Mouse (Mus musculus): ENCODE results near the gene Igfbp2. TPM values are rescaled to one million over a fixed set of nuclear protein-coding genes. Genes with fewer than 3 reads are reported as not detected.

Gene Igfbp2
- polyA plus RNA-seq, 1 experiment from 2014 or later = 93.5 TPM

- Histone ChIP-seq H3K9ac (peak overlapping the region; percentile 89), H3K4me2 (peak overlapping the region; percentile 78), H3K27me3 (replicated peaks) (no peaks in the 10 kb centered on the region), H3K27ac (ENCODE audit: poor library complexity, severe bottlenecking) (peak overlapping the region; percentile 91), H3K36me3 (no peaks in the 10 kb centered on the region), H3K9me3 (replicated peaks) (no peaks in the 10 kb centered on the region), H3K4me3 (peak overlapping the region; percentile 80), H3K4me1 (replicated peaks) (peaks cover 28% of the 10 kb centered on the region)
- no peak for ATAC-seq (ENCODE audit: insufficient number of reproducible peaks, low FRiP score)
- WGBS = under 1% methylated on average over 16 of the region's 16 CpGs
These were observed 48.8 kb downstream of the Igfbp2 start for GRCm38 (mm10) chr1:72873078-72873477.

GRCm38 (mm10) chr1:72873511-72874286 is 49.4 kb downstream of the Igfbp2 start:
- H3K4me2 ChIP-seq = peak overlapping the region; percentile 78
- H3K9ac ChIP-seq = peak overlapping the region; percentile 89
- H3K4me1 ChIP-seq (replicated peaks) = peaks cover 33% of the 10 kb centered on the region
- H3K27me3 ChIP-seq (replicated peaks) = no peaks in the 10 kb centered on the region
- no peaks in the 10 kb centered on the region for H3K36me3 ChIP-seq
- peak overlapping the region; percentile 80 for H3K4me3 ChIP-seq
- no peak for ATAC-seq (ENCODE audit: insufficient number of reproducible peaks, low FRiP score)
- no peaks in the 10 kb centered on the region for H3K9me3 ChIP-seq (replicated peaks)
- WGBS = under 1% methylated on average over 43 of the region's 43 CpGs
- peak overlapping the region; percentile 91 for H3K27ac ChIP-seq (ENCODE audit: poor library complexity, severe bottlenecking)

GRCm38 (mm10) chr1:72874287-72875211 is 50.2 kb downstream of the Igfbp2 start, which contains the start of gene Igfbp5:
Gene Igfbp5, minus strand, starts transcription at chr1:72874884.
- Histone ChIP-seq H3K27me3 (replicated peaks) (no peaks in the 10 kb centered on the region), H3K4me3 (peak within 1 kb of the TSS; percentile 80), H3K9ac (peak within 1 kb of the TSS; percentile 89), H3K36me3 (no peaks in the 10 kb centered on the region), H3K4me2 (peak within 1 kb of the TSS; percentile 78), H3K4me1 (replicated peaks) (peaks cover 29% of the 10 kb centered on the region), H3K9me3 (replicated peaks) (no peaks in the 10 kb centered on the region), H3K27ac (ENCODE audit: poor library complexity, severe bottlenecking) (peak within 1 kb of the TSS; percentile 91)
- peak; percentile 74 for ATAC-seq (ENCODE audit: insufficient number of reproducible peaks, low FRiP score)
- under 1% methylated on average over 38 of the region's 38 CpGs for WGBS

- Histone ChIP-seq H3K9me3 (replicated peaks) (no peaks in the 10 kb centered on the region), H3K27me3 (replicated peaks) (no peaks in the 10 kb centered on the region), H3K4me2 (peak overlapping the region; percentile 78), H3K36me3 (no peaks in the 10 kb centered on the region), H3K4me1 (replicated peaks) (peaks cover 25% of the 10 kb centered on the region), H3K9ac (no peak overlapping the region), H3K4me3 (no peak overlapping the region), H3K27ac (ENCODE audit: poor library complexity, severe bottlenecking) (0 out of 2 replicates have a peak overlapping the region, but pooled peaks have one; percentile 91)
- WGBS = 9% methylated on average over 3 of the region's 3 CpGs
- ATAC-seq (ENCODE audit: insufficient number of reproducible peaks, low FRiP score) = no peak
These were observed 51.4 kb downstream of the Igfbp2 start for GRCm38 (mm10) chr1:72875708-72876107.

- ATAC-seq (ENCODE audit: insufficient number of reproducible peaks, low FRiP score) = no peak
- 52% methylated on average over 3 of the region's 3 CpGs for WGBS
- H3K9me3 ChIP-seq (replicated peaks) = no peaks in the 10 kb centered on the region
- H3K27ac ChIP-seq (ENCODE audit: poor library complexity, severe bottlenecking) = no peak overlapping the region
- H3K4me1 ChIP-seq (replicated peaks) = peaks cover 25% of the 10 kb centered on the region
- H3K4me2 ChIP-seq = no peak overlapping the region
- no peaks in the 10 kb centered on the region for H3K27me3 ChIP-seq (replicated peaks)
- no peak overlapping the region for H3K4me3 ChIP-seq
- H3K9ac ChIP-seq = no peak overlapping the region
- H3K36me3 ChIP-seq = no peaks in the 10 kb centered on the region
These were observed 51.8 kb downstream of the Igfbp2 start for GRCm38 (mm10) chr1:72876111-72876510.

GRCm38 (mm10) chr1:72877892-72878291 is 53.6 kb downstream of the Igfbp2 start:
- no peak overlapping the region for H3K4me3 ChIP-seq
- peaks cover 25% of the 10 kb centered on the region for H3K4me1 ChIP-seq (replicated peaks)
- peak; percentile 67; the same call in 1 of the 2 replicates for ATAC-seq (ENCODE audit: insufficient number of reproducible peaks, low FRiP score)
- no peak overlapping the region for H3K27ac ChIP-seq (ENCODE audit: poor library complexity, severe bottlenecking)
- H3K9me3 ChIP-seq (replicated peaks) = no peaks in the 10 kb centered on the region
- 3% methylated on average over 3 of the region's 3 CpGs for WGBS
- H3K4me2 ChIP-seq = peak overlapping the region; percentile 53
- no peaks in the 10 kb centered on the region for H3K27me3 ChIP-seq (replicated peaks)
- no peaks in the 10 kb centered on the region for H3K36me3 ChIP-seq
- H3K9ac ChIP-seq = no peak overlapping the region

- Histone ChIP-seq H3K9me3 (replicated peaks) (no peaks in the 10 kb centered on the region), H3K27ac (ENCODE audit: poor library complexity, severe bottlenecking) (no peak overlapping the region), H3K4me2 (peak overlapping the region; percentile 53), H3K27me3 (replicated peaks) (no peaks in the 10 kb centered on the region), H3K4me3 (no peak overlapping the region), H3K9ac (no peak overlapping the region), H3K36me3 (no peaks in the 10 kb centered on the region), H3K4me1 (replicated peaks) (peaks cover 25% of the 10 kb centered on the region)
- 60% methylated on average over 25 of the region's 25 CpGs for WGBS
- no peak for ATAC-seq (ENCODE audit: insufficient number of reproducible peaks, low FRiP score)
These were observed 54.4 kb downstream of the Igfbp2 start for GRCm38 (mm10) chr1:72878473-72879318.

- WGBS = 57% methylated on average over 4 of the region's 4 CpGs
These were observed 55.0 kb downstream of the Igfbp2 start for GRCm38 (mm10) chr1:72879319-72879634.

GRCm38 (mm10) chr1:72885111-72885818 is 61.0 kb downstream of the Igfbp2 start:
- Histone ChIP-seq H3K27me3 (replicated peaks) (no peaks in the 10 kb centered on the region), H3K4me3 (no peak overlapping the region), H3K27ac (ENCODE audit: poor library complexity, severe bottlenecking) (no peak overlapping the region), H3K36me3 (no peaks in the 10 kb centered on the region), H3K9ac (no peak overlapping the region), H3K4me1 (replicated peaks) (0 out of 2 replicates have a peak, but pooled peaks cover 4% of the 10 kb centered on the region), H3K9me3 (replicated peaks) (no peaks in the 10 kb centered on the region), H3K4me2 (no peak overlapping the region)
- no peak for ATAC-seq (ENCODE audit: insufficient number of reproducible peaks, low FRiP score)
- 82% methylated on average over 11 of the region's 11 CpGs for WGBS

More at GRCm38 (mm10) chr1:72879319-72879634, 55.0 kb downstream of the Igfbp2 start:
- Histone ChIP-seq H3K4me2 (no peak overlapping the region), H3K4me3 (no peak overlapping the region), H3K36me3 (no peaks in the 10 kb centered on the region), H3K27ac (ENCODE audit: poor library complexity, severe bottlenecking) (no peak overlapping the region), H3K9me3 (replicated peaks) (no peaks in the 10 kb centered on the region), H3K9ac (no peak overlapping the region), H3K4me1 (replicated peaks) (peaks cover 25% of the 10 kb centered on the region), H3K27me3 (replicated peaks) (no peaks in the 10 kb centered on the region)
- no peak for ATAC-seq (ENCODE audit: insufficient number of reproducible peaks, low FRiP score)

GRCm38 (mm10) chr1:72885819-72886169 is 61.5 kb downstream of the Igfbp2 start:
- Histone ChIP-seq H3K36me3 (no peaks in the 10 kb centered on the region), H3K9ac (no peak overlapping the region), H3K27ac (ENCODE audit: poor library complexity, severe bottlenecking) (no peak overlapping the region), H3K4me3 (no peak overlapping the region), H3K27me3 (replicated peaks) (no peaks in the 10 kb centered on the region), H3K4me1 (replicated peaks) (0 out of 2 replicates have a peak, but pooled peaks cover 4% of the 10 kb centered on the region), H3K9me3 (replicated peaks) (no peaks in the 10 kb centered on the region), H3K4me2 (no peak overlapping the region)
- WGBS = 77% methylated on average over 7 of the region's 7 CpGs
- ATAC-seq (ENCODE audit: insufficient number of reproducible peaks, low FRiP score) = no peak
